In the genomic region with DNA sequence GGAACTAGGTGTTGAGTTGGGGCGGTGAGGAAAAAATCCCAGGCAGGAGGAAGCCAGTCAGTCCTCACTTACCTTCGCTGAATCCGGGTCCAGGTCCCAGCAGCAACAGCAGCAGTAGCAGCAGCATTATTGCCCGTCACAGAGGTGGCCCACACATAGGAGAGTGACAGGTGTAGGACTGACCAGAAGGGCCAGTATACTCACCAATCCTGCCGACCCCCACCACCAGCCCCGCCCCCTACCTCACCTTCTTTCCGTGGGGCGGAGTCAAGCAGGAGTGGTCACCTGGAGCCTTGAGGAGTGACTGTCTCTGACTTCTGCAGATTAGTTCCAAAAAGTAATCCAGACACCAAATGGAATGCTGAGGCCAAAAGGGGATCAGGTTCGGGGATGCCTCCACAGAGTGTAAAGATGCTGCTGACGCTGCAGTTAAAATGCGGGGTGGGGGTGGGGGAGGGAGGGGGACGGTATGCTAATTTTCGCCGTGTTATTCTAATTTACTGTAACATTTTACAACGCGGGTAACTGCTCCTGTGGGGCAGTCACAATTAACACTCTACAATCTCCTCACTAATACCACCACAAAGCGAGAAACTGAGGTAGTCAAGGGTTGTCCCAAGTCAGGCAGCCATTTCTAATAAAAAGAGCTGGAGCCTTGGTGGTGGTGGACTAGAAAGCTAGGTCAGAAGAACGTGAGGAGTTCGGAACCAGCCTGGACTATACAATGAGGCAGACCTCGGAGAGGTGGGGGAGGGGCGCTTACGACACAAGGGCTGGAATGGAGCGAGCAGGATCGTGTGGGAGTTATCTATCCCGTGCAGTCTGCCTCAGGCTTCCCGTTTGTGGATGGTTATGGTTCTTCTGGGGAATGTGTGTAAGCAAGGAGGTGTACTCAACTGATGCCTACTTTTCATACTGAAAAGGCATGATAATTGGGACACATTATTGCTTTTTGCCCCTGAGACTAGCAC, we compare ENCODE assay signal across 8 mouse cellular contexts. TPM values are rescaled to one million over a fixed set of nuclear protein-coding genes. Genes with fewer than 3 reads are reported as not detected.
DNase-seq lines count a peak whose midpoint lies in the region; ATAC-seq and TF ChIP-seq lines count a peak whose summit lies in the region.

Gene Pla2g10, minus strand, starts transcription at position 699 of the 971 bp plus-strand sequence.

- no peaks in the 10 kb centered on the region for H3K9me3 ChIP-seq in lung, embryonic 14.5 days (ENCODE audit: low read depth, low read length)
- no peaks in the 10 kb centered on the region for H3K9me3 ChIP-seq in forebrain, embryonic 10.5 days
- H3K9me3 ChIP-seq in limb, embryonic 14.5 days (ENCODE audit: control insufficient read depth, low read length): no peaks in the 10 kb centered on the region
- no peaks in the 10 kb centered on the region for H3K9me3 ChIP-seq in stomach, embryonic 15.5 days

- no peak for TF ChIP-seq POLR2A in limb, embryonic 14.5 days (IDR thresholded peaks at IDR 0.05; ENCODE audit: borderline replicate concordance, extremely low read depth, insufficient read depth, insufficient read length)

- ATAC-seq in lung, embryonic 14.5 days (ENCODE audit: insufficient read depth): peak; percentile 31; the same call in 1 of the 2 replicates
- no peak for ATAC-seq in limb, embryonic 14.5 days (ENCODE audit: low FRiP score, low read depth)
- ATAC-seq in stomach, embryonic 15.5 days (ENCODE audit: insufficient read depth, low FRiP score, low read depth): 0 out of 2 replicates have a peak, but pooled peaks have one; percentile 24

- H3K27me3 ChIP-seq in lung, embryonic 14.5 days (ENCODE audit: insufficient read depth, low read length): no peaks in the 10 kb centered on the region
- peaks cover 17% of the 10 kb centered on the region; the same call in 1 of the 2 replicates for H3K27me3 ChIP-seq in forebrain, embryonic 10.5 days (ENCODE audit: poor library complexity, severe bottlenecking)
- H3K27me3 ChIP-seq in limb, embryonic 14.5 days (ENCODE audit: control insufficient read depth, insufficient read depth, low read length): no peaks in the 10 kb centered on the region
- no peaks in the 10 kb centered on the region for H3K27me3 ChIP-seq in stomach, embryonic 15.5 days (replicated peaks)

- no peaks in the 10 kb centered on the region for H3K4me1 ChIP-seq in lung, embryonic 14.5 days (ENCODE audit: insufficient read depth)
- H3K4me1 ChIP-seq in forebrain, embryonic 10.5 days: peaks cover 8% of the 10 kb centered on the region
- no peaks in the 10 kb centered on the region for H3K4me1 ChIP-seq in limb, embryonic 14.5 days (ENCODE audit: control insufficient read depth, insufficient read depth, low read length)
- H3K4me1 ChIP-seq in stomach, embryonic 15.5 days: peaks cover 11% of the 10 kb centered on the region; the same call in 1 of the 2 replicates

- H3K27ac ChIP-seq in lung, embryonic 14.5 days (ENCODE audit: low read depth): no peak within 1 kb of the TSS
- no peak within 1 kb of the TSS for H3K27ac ChIP-seq in forebrain, embryonic 10.5 days
- H3K27ac ChIP-seq in limb, embryonic 14.5 days (replicated peaks; ENCODE audit: low read depth, low read length): no peak within 1 kb of the TSS
- peak within 1 kb of the TSS; percentile 54; the same call in 1 of the 2 replicates for H3K27ac ChIP-seq in stomach, embryonic 15.5 days

- 12% methylated on average over 26 of the region's 26 CpGs for WGBS in lung, embryonic 14.5 days
- WGBS in forebrain, embryonic 10.5 days: 14% methylated on average over 26 of the region's 26 CpGs
- 9% methylated on average over 26 of the region's 26 CpGs for WGBS in limb, embryonic 14.5 days
- 10% methylated on average over 26 of the region's 26 CpGs for WGBS in stomach, embryonic 15.5 days

- no peaks in the 10 kb centered on the region for H3K36me3 ChIP-seq in lung, embryonic 14.5 days (ENCODE audit: insufficient read depth)
- no peaks in the 10 kb centered on the region for H3K36me3 ChIP-seq in forebrain, embryonic 10.5 days (replicated peaks)
- H3K36me3 ChIP-seq in limb, embryonic 14.5 days (ENCODE audit: control insufficient read depth, insufficient read depth, low read length): no peaks in the 10 kb centered on the region
- no peaks in the 10 kb centered on the region for H3K36me3 ChIP-seq in stomach, embryonic 15.5 days

- no peak within 1 kb of the TSS for H3K9ac ChIP-seq in lung, embryonic 14.5 days
- no peak within 1 kb of the TSS for H3K9ac ChIP-seq in limb, embryonic 14.5 days (ENCODE audit: low read depth, low read length, severe bottlenecking)
- no peak within 1 kb of the TSS for H3K9ac ChIP-seq in stomach, embryonic 15.5 days

- no peak for TF ChIP-seq CTCF in lung, embryonic 14.5 days (IDR thresholded peaks at IDR 0.05; ENCODE audit: low read depth)

- H3K4me2 ChIP-seq in lung, embryonic 14.5 days: peak within 1 kb of the TSS; percentile 44
- H3K4me2 ChIP-seq in limb, embryonic 14.5 days (replicated peaks; ENCODE audit: low read depth, low read length, severe bottlenecking): peak within 1 kb of the TSS; percentile 28; the same call in 1 of the 2 replicates
- peak within 1 kb of the TSS; percentile 44 for H3K4me2 ChIP-seq in stomach, embryonic 15.5 days

- 0 out of 2 replicates have a peak within 1 kb of the TSS, but pooled peaks have one; percentile 1 for H3K4me3 ChIP-seq in lung, embryonic 14.5 days (ENCODE audit: low read depth, low read length)
- H3K4me3 ChIP-seq in forebrain, embryonic 10.5 days: peak within 1 kb of the TSS; percentile 27
- 0 out of 2 replicates have a peak within 1 kb of the TSS, but pooled peaks have one; percentile 8 for H3K4me3 ChIP-seq in limb, embryonic 14.5 days (replicated peaks; ENCODE audit: low read length)
- peak within 1 kb of the TSS; percentile 19 for H3K4me3 ChIP-seq in stomach, embryonic 15.5 days (replicated peaks)

- DNase-seq in lung, embryonic 14.5 days: peak; percentile 30
- DNase-seq in lung, adult 18-20 months: no peak
- DNase-seq in forebrain, embryonic 10.5 days (ENCODE audit: extremely low spot score, low spot score): no peak
- DNase-seq in limb, embryonic 14.5 days (ENCODE audit: low spot score): no peak
- no peak for DNase-seq in urinary bladder, postnatal 25 days (ENCODE audit: low spot score)
- no peak for DNase-seq in left cerebral cortex, adult 11 months (ENCODE audit: low spot score)
- no peak for DNase-seq in right cerebral cortex, postnatal 36 days (ENCODE audit: low spot score in 2 of 2)

RNA-seq across cellular contexts. Expression of gene Pla2g10, which starts in this region (rescaled TPM):
- polyA plus RNA-seq in lung, embryonic 14.5 days (2014; fragmentation: Nextera tagmentation; extraction: Ambion mirVana): 0.68 and 0.93 TPM in 2 replicates
- 0.44 TPM in 1 of 2 replicates, not detected in the other for polyA plus RNA-seq in forebrain, embryonic 10.5 days (2016; fragmentation: Nextera tagmentation; extraction: Ambion mirVana)
- polyA plus RNA-seq in limb, embryonic 14.5 days (2012; rRNA removed): 0.12 and 0.19 TPM in 2 replicates
- 0.26 TPM in 1 of 2 replicates, not detected in the other for polyA plus RNA-seq in limb, embryonic 14.5 days (2014; fragmentation: Nextera tagmentation; extraction: Ambion mirVana)
- 23.6 and 25.4 TPM in 2 replicates for polyA plus RNA-seq in stomach, embryonic 15.5 days (2015; fragmentation: Nextera tagmentation; extraction: Ambion mirVana)

Comparison
In these comparisons a context has a peak if more than half of its experiments do, and no peak if none do; other contexts are left out.
1. RNA of gene Pla2g10 (polyA plus RNA-seq): 23.6 to 25.4 TPM in stomach, embryonic 15.5 days; 0.68 to 0.93 TPM in lung, embryonic 14.5 days, 0.12 to 0.26 TPM in limb, embryonic 14.5 days and 0.44 TPM in forebrain, embryonic 10.5 days; every median in the first group is over 10 times any median in the second.
2. Peak in DNase-seq, ATAC-seq, H3K4me3 ChIP-seq and H3K4me2 ChIP-seq in lung, embryonic 14.5 days; RNA of the gene not detected or under 1 TPM.
3. Peak in every context shown above with its lines, with median percentiles within 50 percentile points of each other: H3K4me2 ChIP-seq and H3K4me3 ChIP-seq.